Mouse (Mus musculus): ENCODE results near the gene Tulp2.

DNA sequence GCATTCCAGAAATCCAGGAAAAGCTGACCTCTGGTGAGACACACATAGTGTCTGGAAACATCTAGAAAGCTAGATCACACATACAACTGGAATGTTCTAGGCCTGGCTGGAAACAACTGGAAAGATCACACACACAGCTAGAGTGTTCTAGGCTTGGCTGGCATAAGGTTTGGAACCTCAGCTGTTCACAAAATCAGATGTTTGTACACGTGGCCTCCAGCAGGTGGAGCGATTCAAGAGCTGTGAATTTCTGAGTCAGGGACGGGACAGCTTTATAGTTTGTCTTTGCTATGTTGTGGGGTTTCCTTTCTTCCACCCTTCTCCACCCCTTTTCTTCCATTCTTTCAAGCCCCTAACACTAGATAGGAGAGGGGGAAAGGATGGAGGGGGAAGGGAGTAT is 4.7 kb upstream of the Tulp2 start:
- TF ChIP-seq POLR2A (IDR thresholded peaks at IDR 0.05; ENCODE audit: low read depth, low read length) (no peak), CTCF (conservative IDR thresholded peaks at IDR 0.05; ENCODE audit: insufficient read depth, insufficient read length, low read depth, low read length) (peak; percentile 73)
